11 mouse cellular contexts compared by ENCODE assay signal in the genomic region with DNA sequence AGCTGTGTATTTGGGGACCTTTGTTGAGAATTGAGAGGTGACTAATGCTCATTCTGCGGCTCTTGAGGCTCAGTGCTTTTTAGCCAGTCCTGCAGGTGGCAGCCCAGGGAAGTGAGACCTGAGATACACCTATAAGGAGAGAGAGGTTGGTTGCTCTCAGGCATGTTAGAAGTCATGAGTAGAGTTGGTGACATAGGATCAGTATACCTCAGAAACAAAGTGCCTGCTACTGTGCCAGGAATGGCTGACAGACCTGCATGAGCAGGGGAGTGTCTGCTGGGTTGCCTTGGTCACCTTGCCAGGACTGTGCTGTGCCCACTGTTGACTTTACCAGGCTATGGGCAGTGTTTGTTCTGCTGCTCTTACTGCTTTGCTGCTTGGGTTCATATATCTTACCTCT.
DNase-seq lines count a peak whose midpoint lies in the region; ATAC-seq and TF ChIP-seq lines count a peak whose summit lies in the region.
"Had no signal": no experiment of that assay in that cellular context is flagged by ENCODE, and none has a peak within 500 bp of the region (broad histone marks: within the 10 kb centered on the region; RNA-seq: fewer than 3 reads in every experiment).

No protein-coding gene starts in this region.

- H3K9me3 ChIP-seq in liver, embryonic 11.5 days (ENCODE audit: control insufficient read depth, low read length): no peaks in the 10 kb centered on the region
- H3K9me3 ChIP-seq in hindbrain, embryonic 12.5 days (replicated peaks): no peaks in the 10 kb centered on the region
- H3K9me3 ChIP-seq in lung, embryonic 15.5 days: no peaks in the 10 kb centered on the region
- H3K9me3 ChIP-seq: embryonic facial prominence, embryonic 15.5 days had no signal

- H3K4me3 ChIP-seq in liver, embryonic 11.5 days (ENCODE audit: low read depth, low read length): no peak overlapping the region
- H3K4me3 ChIP-seq in hindbrain, embryonic 12.5 days: no peak overlapping the region
- no peak overlapping the region for H3K4me3 ChIP-seq in lung, embryonic 15.5 days
- no peak overlapping the region for H3K4me3 ChIP-seq in olfactory bulb, adult 2 months (ENCODE audit: insufficient read depth, low read depth, low read length)
- H3K4me3 ChIP-seq: embryonic facial prominence, embryonic 15.5 days had no signal

- peaks cover 3% of the 10 kb centered on the region; the same call in 1 of the 2 replicates for H3K4me1 ChIP-seq in liver, embryonic 11.5 days (replicated peaks; ENCODE audit: control insufficient read depth, insufficient read depth, low read length)
- H3K4me1 ChIP-seq in hindbrain, embryonic 12.5 days: peaks cover 32% of the 10 kb centered on the region
- peaks cover 27% of the 10 kb centered on the region for H3K4me1 ChIP-seq in lung, embryonic 15.5 days
- H3K4me1 ChIP-seq in olfactory bulb, adult 2 months (ENCODE audit: control insufficient read depth, insufficient read depth, low read length): peaks cover 26% of the 10 kb centered on the region

- 0 out of 2 replicates have a peak, but pooled peaks have one; percentile 23 for ATAC-seq in liver, embryonic 11.5 days (replicated peaks; ENCODE audit: low FRiP score)
- 0 out of 2 replicates have a peak, but pooled peaks have one; percentile 32 for ATAC-seq in hindbrain, embryonic 12.5 days (ENCODE audit: low FRiP score)
- ATAC-seq in lung, embryonic 15.5 days (ENCODE audit: borderline replicate concordance, extremely low read depth, low FRiP score, low TSS enrichment): peak; percentile 31; the same call in 1 of the 2 replicates

- WGBS in liver, embryonic 11.5 days: 100% methylated on average over 1 of the region's 1 CpGs
- WGBS in hindbrain, embryonic 12.5 days: 96% methylated on average over 1 of the region's 1 CpGs
- WGBS in lung, embryonic 15.5 days: 80% methylated on average over 1 of the region's 1 CpGs
- 91% methylated on average over 1 of the region's 1 CpGs for WGBS in olfactory bulb, adult 2 months

- H3K9ac ChIP-seq in liver, embryonic 11.5 days (ENCODE audit: low read depth, low read length): no peak overlapping the region
- H3K9ac ChIP-seq in hindbrain, embryonic 12.5 days: no peak overlapping the region
- H3K9ac ChIP-seq in lung, embryonic 15.5 days: no peak overlapping the region
- H3K9ac ChIP-seq: embryonic facial prominence, embryonic 15.5 days had no signal

- DNase-seq in liver, embryonic 11.5 days (ENCODE audit: low spot score): no peak
- DNase-seq in liver: no peak
- no peak for DNase-seq in embryo, embryonic 10.5 days (ENCODE audit: low spot score)
- no peak for DNase-seq in frontal cortex, postnatal 36 days (ENCODE audit: low spot score in 2 of 2)
- no peak for DNase-seq in Muller cell, postnatal 12 days (ENCODE audit: inconsistent ontology term)
- DNase-seq: adrenal gland, adult 8-10 months; cerebellum, adult 18-20 months had no signal

- no peak for TF ChIP-seq CTCF in olfactory bulb, adult 2 months (IDR thresholded peaks at IDR 0.05; ENCODE audit: insufficient read depth, low read depth, low read length)

- no peak overlapping the region for H3K27ac ChIP-seq in liver, embryonic 11.5 days (ENCODE audit: low read depth, low read length)
- H3K27ac ChIP-seq in hindbrain, embryonic 12.5 days: peak overlapping the region; percentile 91
- 0 out of 2 replicates have a peak overlapping the region, but pooled peaks have one; percentile 7 for H3K27ac ChIP-seq in lung, embryonic 15.5 days
- 0 out of 2 replicates have a peak overlapping the region, but pooled peaks have one; percentile 21 for H3K27ac ChIP-seq in olfactory bulb, adult 2 months (ENCODE audit: insufficient read depth, low read depth, low read length)
- H3K27ac ChIP-seq: embryonic facial prominence, embryonic 15.5 days had no signal

- H3K4me2 ChIP-seq in liver, embryonic 11.5 days: no peak overlapping the region
- H3K4me2 ChIP-seq in hindbrain, embryonic 12.5 days (replicated peaks): no peak overlapping the region
- H3K4me2 ChIP-seq in lung, embryonic 15.5 days: no peak overlapping the region
- H3K4me2 ChIP-seq: embryonic facial prominence, embryonic 15.5 days had no signal

- TF ChIP-seq POLR2A in olfactory bulb, adult 2 months (IDR thresholded peaks at IDR 0.05; ENCODE audit: insufficient read depth, low read depth, low read length): no peak

- 0 out of 2 replicates have a peak, but pooled peaks cover 3% of the 10 kb centered on the region for H3K36me3 ChIP-seq in liver, embryonic 11.5 days (ENCODE audit: control insufficient read depth, insufficient read depth, low read length)
- H3K36me3 ChIP-seq in hindbrain, embryonic 12.5 days: no peaks in the 10 kb centered on the region
- peaks cover 10% of the 10 kb centered on the region; the same call in 1 of the 2 replicates for H3K36me3 ChIP-seq in lung, embryonic 15.5 days

- no peaks in the 10 kb centered on the region for H3K27me3 ChIP-seq in liver, embryonic 11.5 days (replicated peaks; ENCODE audit: control insufficient read depth, insufficient read depth, low read length)
- H3K27me3 ChIP-seq in hindbrain, embryonic 12.5 days: no peaks in the 10 kb centered on the region
- H3K27me3 ChIP-seq in lung, embryonic 15.5 days: no peaks in the 10 kb centered on the region
- H3K27me3 ChIP-seq: embryonic facial prominence, embryonic 15.5 days had no signal
